Mouse (Mus musculus) embryonic facial prominence, embryonic 11.5 days (tissue): Measurements from ENCODE around the gene Tm4sf19. TPM values are rescaled to one million over a fixed set of nuclear protein-coding genes. Genes with fewer than 3 reads are reported as not detected.

Source experiments
- ATAC-seq: fragments of 200-750 bp; cut with Nextera tagmentation; replicated peaks from 2 replicates; pipeline ENCODE4 v1.8.0; 2017; ENCODE audit warnings: low read depth; ENCODE audit not compliant: insufficient number of reproducible peaks, low FRiP score, low TSS enrichment
- DNase-seq: peaks from one replicate; pipeline ENCODE4 v3.0.0-alpha.2; 2015; ENCODE audit warnings: low spot score
- H3K27ac ChIP-seq: fragments of 300-500 bp; sonication (generic); replicated peaks from 2 replicates; pipeline ENCODE4 v1.5.1; 2014; ENCODE audit warnings: mild to moderate bottlenecking, low read depth, low read length, control low read depth
- H3K27me3 ChIP-seq: fragments of 300-500 bp; sonication (generic); 2 replicates; pipeline ENCODE4 v1.6.1; 2014; ENCODE audit warnings: mild to moderate bottlenecking, low read length, moderate library complexity, mixed read lengths; ENCODE audit not compliant: control insufficient read depth, insufficient read depth
- H3K36me3 ChIP-seq: fragments of 300-500 bp; sonication (generic); replicated peaks from 2 replicates; pipeline ENCODE4 v1.6.1; 2014; ENCODE audit warnings: low read depth, mild to moderate bottlenecking, low read length, moderate library complexity, mixed read lengths; ENCODE audit not compliant: control insufficient read depth, insufficient read depth
- H3K4me1 ChIP-seq: fragments of 300-500 bp; sonication (generic); 2 replicates; pipeline ENCODE4 v1.6.1; 2014; ENCODE audit warnings: low read length, mixed read lengths; ENCODE audit not compliant: control insufficient read depth, insufficient read depth
- H3K4me2 ChIP-seq: fragments of 300-500 bp; sonication (generic); 2 replicates; pipeline ENCODE4 v1.6.1; 2014; ENCODE audit warnings: low read depth, mild to moderate bottlenecking, control low read depth, low read length, moderate library complexity
- H3K4me3 ChIP-seq: fragments of 300-500 bp; sonication (generic); 2 replicates; pipeline ENCODE4 v1.5.1; 2014; ENCODE audit warnings: low read depth, low read length, control low read depth
- H3K9ac ChIP-seq: fragments of 300-500 bp; sonication (generic); replicated peaks from 2 replicates; pipeline ENCODE4 v1.6.1; 2014; ENCODE audit warnings: mild to moderate bottlenecking, control low read depth, low read length
- H3K9me3 ChIP-seq: fragments of 300-500 bp; sonication (generic); replicated peaks from 2 replicates; pipeline ENCODE4 v1.6.1; 2016; ENCODE audit warnings: mild to moderate bottlenecking, low read length, inconsistent platforms, mixed read lengths; ENCODE audit not compliant: control insufficient read depth
- WGBS: fragments of 180-500 bp; shearing (Covaris S2); extraction: QIAGEN DNeasy Blood & Tissue Kit; methylation state at CpG from one replicate; pipeline ENCODE4 v1.1.7; 2014; 5-methylcytosine and 5-hydroxymethylcytosine counted together
- polyA plus RNA-seq: library from polyadenylated mRNA; unstranded; fragments of >200 nt; fragmentation: Nextera tagmentation; extraction: Ambion mirVana; gene quantifications from 2 replicates; pipeline ENCODE4 v1.2.1, GENCODE M21; 2014

Tm4sf19 gene
- polyA plus RNA-seq, 1 experiment from 2014 or later: 0.22 TPM

DNA sequence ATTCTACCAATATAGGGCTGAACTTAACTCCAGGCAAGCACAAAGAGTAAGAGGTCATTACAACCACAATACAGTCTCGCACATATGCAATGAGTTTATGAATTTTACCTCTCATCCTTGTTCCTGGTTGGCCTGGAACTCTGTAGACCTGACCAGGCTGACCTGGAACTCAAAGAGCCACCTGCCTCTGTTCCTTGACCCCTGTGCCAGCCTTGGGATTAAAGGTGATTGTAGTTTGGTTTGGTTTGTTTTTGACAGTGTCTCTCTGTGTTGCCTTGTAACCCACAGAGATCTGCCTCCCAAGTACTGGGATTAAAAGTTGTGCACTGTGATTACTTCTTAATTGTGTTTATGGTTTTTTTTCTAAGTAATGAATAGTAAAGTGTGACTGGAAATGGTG is 56.5 kb downstream of the Tm4sf19 start:
- H3K4me2 ChIP-seq: no peak overlapping the region
- 90% methylated on average over 1 of the region's 1 CpGs for WGBS
- H3K36me3 ChIP-seq: no peaks in the 10 kb centered on the region; the same call in 1 of the 2 replicates
- H3K27ac ChIP-seq: no peak overlapping the region
- no peaks in the 10 kb centered on the region for H3K4me1 ChIP-seq
- ATAC-seq: no peak
- H3K9me3 ChIP-seq: no peaks in the 10 kb centered on the region
- H3K9ac ChIP-seq: no peak overlapping the region
- no peak for DNase-seq
- no peaks in the 10 kb centered on the region for H3K27me3 ChIP-seq
- H3K4me3 ChIP-seq: no peak overlapping the region

Other genes starting within 250 kb of the Tm4sf19 start
- 9.5 and 10.3 TPM in 2 replicates for gene Nrros, start 234.9 kb upstream of the Tm4sf19 start, polyA plus RNA-seq
- gene Bex6, start 220.7 kb upstream of the Tm4sf19 start, polyA plus RNA-seq: not detected in 2 replicates
- 18.8 and 24.2 TPM in 2 replicates for gene Fbxo45, start 153.3 kb upstream of the Tm4sf19 start, polyA plus RNA-seq
- gene Wdr53, start 153.3 kb upstream of the Tm4sf19 start, polyA plus RNA-seq: 21.1 and 21.2 TPM in 2 replicates
- not detected in 2 replicates for gene Smco1, start 129.0 kb upstream of the Tm4sf19 start, polyA plus RNA-seq
- gene Rnf168, start 123.0 kb upstream of the Tm4sf19 start, polyA plus RNA-seq: 25.4 and 26.0 TPM in 2 replicates
- 25.1 and 30.6 TPM in 2 replicates for gene Ubxn7, start 68.2 kb upstream of the Tm4sf19 start, polyA plus RNA-seq
- 31.9 and 32.3 TPM in 2 replicates for gene Tctex1d2, start 19.2 kb downstream of the Tm4sf19 start, polyA plus RNA-seq
- gene Pcyt1a, start 30.4 kb downstream of the Tm4sf19 start, polyA plus RNA-seq: 33.4 and 36.7 TPM in 2 replicates
- gene Slc51a, start 87.4 kb downstream of the Tm4sf19 start, polyA plus RNA-seq: 0.34 and 0.53 TPM in 2 replicates
- not detected in 2 replicates for gene Zdhhc19, start 95.8 kb downstream of the Tm4sf19 start, polyA plus RNA-seq
- 57.9 and 63.2 TPM in 2 replicates for gene Tfrc, start 208.4 kb downstream of the Tm4sf19 start, polyA plus RNA-seq
- 5.3 and 5.8 TPM in 2 replicates for gene Tnk2, start 243.4 kb downstream of the Tm4sf19 start, polyA plus RNA-seq